Mouse (Mus musculus): ENCODE data around the gene Rbm12.
"Not testable (repeated sequence)": the region's sequence is repeated elsewhere in the genome, so short reads cannot be mapped to it uniquely, and the experiment has no call there.

The Rbm12 gene

GRCm38 (mm10) chr2:156111358-156112079 lies at the start of gene Rbm12, which contains the start of gene Cpne1:
TSS of gene Rbm12 (minus strand) at chr2:156111978.
TSS of gene Cpne1 (minus strand) at chr2:156111965.
- DNase-seq: peak; percentile 88

DNA sequence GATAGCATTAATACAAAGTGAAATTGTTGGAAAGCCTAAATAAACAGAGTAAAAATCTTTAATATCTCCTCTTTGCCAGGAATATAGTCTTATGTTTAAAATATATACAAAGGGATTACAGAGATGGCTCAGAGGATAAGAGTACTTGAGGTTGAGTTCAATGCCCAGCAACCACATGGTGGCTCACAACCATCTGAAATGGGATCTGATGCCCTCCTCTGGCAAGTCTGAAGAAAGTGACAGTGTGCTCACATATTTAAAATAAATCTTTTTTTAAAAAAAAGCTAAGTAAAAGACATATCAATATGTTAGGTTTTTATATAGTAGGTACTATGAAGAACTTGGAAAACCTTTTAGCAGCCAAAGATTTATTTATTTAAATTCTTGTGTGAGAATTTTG lies 39.8 kb upstream of the Rbm12 start:
- DNase-seq: no peak

DNA sequence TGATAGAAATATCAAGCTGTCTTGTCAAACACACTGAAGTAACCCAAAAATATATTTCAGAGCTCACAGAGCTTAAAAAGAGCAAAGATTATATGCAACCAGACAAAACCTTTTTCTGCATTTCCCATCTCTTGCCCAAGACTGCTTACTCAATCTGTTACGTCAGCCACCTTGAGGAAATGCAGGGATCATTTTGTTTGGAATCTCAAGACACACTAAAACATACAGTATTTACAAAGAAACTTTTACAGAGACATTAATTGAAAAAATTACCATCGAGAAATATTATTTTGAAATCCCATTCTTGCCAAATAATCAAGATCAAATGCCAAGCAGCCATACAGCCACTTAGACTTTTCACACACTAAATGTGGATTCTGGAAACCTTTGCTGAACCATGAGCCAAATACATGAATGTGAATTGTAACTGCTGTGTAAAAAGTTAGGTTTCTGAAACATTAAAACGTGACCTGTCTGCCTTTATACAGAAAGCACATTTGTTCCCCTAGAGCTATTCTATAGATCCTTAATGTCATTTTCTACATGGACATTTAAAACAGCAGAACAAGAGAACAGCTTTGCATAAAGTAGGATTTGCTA lies 35.6 kb upstream of the Rbm12 start:
- DNase-seq: no peak

- DNase-seq: no peak
Observed at GRCm38 (mm10) chr2:156146272-156146989, 34.7 kb upstream of the Rbm12 start.

DNA sequence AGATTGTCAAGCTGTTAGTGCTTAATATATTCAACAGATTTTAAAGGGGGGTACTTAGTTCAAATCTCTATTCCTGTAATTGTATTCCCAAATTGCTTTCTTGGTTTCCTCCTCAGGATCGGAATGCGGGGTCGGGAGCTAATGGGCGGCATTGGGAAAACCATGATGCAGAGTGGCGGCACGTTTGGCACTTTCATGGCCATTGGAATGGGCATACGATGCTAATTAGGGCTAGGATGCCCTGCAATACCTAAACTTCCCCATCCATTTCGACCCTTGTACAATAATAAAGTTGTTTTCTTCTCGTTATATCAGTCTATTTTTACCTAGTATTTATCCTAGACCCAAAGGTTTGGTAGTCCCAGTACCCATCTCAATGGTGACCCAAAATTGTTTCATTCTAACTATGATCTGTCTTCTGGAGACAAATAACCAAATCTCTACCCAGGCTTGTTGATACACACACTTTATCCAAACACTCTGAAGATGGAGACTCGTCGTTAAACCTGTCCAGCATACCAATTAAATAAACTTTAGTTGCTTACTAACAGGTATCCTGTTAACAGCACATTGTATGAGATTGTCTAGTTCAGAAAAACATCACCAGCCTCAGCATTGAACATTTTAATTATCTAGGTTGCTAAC lies 33.8 kb upstream of the Rbm12 start:
- no peak for DNase-seq

- peak; percentile 84 for DNase-seq
Observed at GRCm38 (mm10) chr2:156143953-156144724, 32.4 kb upstream of the Rbm12 start, which contains the start of the genes Romo1 and Nfs1. TSS of gene Romo1 (plus strand) at chr2:156144039. TSS of gene Nfs1 (minus strand) at chr2:156144186.

DNA sequence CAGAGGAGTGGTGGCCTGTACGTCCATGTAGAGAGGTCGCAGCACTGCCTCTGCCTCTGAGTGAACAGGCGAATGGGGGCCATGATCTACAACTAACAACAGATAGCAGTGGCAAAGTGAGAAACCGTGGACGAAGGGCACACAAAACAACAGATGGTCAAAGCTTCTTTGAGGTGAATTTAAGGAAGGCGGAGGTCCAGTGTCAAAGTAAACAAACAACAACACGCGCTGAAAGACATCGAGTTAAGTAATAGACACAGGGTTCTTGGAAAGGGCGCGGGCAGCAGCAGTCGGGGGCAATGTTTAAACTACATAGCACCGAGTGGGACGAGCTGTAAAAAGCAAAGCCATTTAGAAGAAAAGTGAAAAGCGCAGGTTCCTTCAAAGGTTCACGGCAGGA lies 31.6 kb upstream of the Rbm12 start:
- peak; percentile 24 for DNase-seq

GRCm38 (mm10) chr2:156142820-156143219 lies 31.0 kb upstream of the Rbm12 start:
- DNase-seq: no peak

- DNase-seq: no peak
Observed at GRCm38 (mm10) chr2:156135695-156136094, 23.9 kb upstream of the Rbm12 start.

- DNase-seq: no peak
Observed at GRCm38 (mm10) chr2:156134161-156134560, 22.4 kb upstream of the Rbm12 start.

DNA sequence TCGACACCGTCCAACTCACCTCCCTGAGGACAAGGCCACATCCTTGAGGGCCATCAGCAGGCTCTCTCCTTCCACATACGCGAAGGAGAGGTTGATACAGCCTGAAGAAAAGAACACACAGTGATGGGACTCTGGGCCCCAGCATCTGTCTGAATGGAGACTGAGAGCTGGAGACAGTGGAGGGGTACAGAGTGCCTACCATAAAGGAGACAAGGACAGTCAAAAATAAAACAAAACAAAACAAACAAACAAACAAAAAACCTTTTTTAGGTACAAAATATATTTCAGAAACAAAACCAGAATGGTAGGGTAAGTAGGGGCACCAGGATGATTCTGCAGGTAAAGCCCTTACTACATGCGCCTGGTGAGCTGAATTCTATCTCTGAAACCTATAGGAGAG lies 15.2 kb upstream of the Rbm12 start, which contains the start of gene Gm28036:
Gene Gm28036 (minus strand): TSS at position 101 of the 400 bp plus-strand sequence.
- DNase-seq: no peak

- DNase-seq: no peak
Observed at GRCm38 (mm10) chr2:156123731-156124130, 12.0 kb upstream of the Rbm12 start.

- DNase-seq: no peak
Observed at GRCm38 (mm10) chr2:156119566-156119965, 7.8 kb upstream of the Rbm12 start.

GRCm38 (mm10) chr2:156112080-156112423 lies 274 bp upstream of the Rbm12 start:
- not testable (repeated sequence) for DNase-seq

- DNase-seq: peak; percentile 26
Observed at GRCm38 (mm10) chr2:156110627-156111357, 986 bp downstream of the Rbm12 start.

GRCm38 (mm10) chr2:156091926-156092325 lies 19.9 kb downstream of the Rbm12 start:
- DNase-seq: no peak

DNA sequence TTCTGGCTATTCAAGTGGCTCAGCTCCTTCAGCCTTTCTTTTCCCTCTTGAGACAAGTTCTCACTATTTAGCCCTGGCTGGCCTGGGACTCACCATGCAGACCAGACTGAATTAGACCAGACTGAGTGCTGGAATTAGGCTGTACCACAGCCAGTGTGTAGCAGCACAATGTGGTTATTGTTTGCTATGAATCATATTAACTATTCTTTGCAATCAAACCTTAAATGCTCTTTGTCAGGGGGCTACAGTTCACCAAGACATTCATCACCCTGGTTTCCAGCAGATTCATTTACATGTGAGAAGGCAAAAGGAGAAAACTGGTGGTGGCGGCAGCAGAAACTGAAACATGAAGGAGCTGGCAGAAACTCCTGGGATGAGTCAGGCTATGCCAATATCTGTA lies 22.0 kb downstream of the Rbm12 start:
- no peak for DNase-seq

DNA sequence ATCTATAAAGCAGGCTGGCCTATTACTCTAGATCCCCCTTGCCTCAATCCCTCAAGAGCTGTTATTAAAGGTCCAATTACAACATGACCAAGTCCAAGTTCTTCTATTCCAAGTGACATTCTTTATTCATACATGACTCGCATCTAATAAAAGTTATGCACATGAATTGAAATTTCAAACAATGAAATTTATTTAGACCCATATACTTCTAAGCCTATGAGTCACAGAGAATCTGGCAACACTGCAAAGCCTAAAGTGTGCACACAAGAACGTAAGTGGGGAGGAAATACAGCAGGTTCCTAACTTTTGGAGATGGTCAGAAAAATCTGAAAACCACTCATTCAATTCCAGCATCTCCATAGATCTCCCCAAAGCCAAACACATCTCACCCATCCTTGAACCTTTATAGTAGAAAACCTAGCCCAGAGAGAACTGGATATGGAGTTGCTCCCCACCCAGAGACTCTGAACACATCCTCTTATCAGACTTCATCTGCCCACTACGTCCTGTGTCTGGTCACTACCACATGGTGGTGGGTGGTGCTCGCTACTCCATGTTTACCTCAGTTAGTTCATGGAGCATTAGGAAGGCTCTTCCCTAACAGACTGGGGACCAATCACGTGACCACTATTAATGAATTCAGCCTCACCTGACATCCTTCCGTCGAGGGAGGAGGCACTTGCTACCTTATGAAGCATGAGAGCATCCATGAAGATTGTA lies 24.2 kb downstream of the Rbm12 start:
- no peak for DNase-seq

- no peak for DNase-seq
Observed at GRCm38 (mm10) chr2:156084541-156084940, 27.2 kb downstream of the Rbm12 start.

DNA sequence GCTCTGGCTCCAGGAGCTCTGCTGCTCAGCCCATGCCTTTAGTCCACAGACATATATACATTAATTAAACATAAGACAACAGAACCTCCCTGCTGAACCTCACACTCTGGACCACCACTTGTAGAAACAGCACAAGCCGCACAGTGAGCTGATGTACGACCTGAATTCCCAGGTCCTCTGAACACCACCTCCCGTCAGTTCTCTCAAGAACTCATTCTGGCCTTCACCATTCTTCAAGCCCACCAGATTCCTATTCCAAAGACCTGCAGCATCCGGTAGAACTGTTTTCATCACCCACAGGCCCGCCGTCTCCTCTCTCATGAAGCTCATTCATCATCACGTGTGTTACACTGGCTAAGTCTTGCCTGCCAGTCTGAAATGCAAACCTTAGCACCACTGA lies 31.4 kb downstream of the Rbm12 start:
- DNase-seq: no peak

DNA sequence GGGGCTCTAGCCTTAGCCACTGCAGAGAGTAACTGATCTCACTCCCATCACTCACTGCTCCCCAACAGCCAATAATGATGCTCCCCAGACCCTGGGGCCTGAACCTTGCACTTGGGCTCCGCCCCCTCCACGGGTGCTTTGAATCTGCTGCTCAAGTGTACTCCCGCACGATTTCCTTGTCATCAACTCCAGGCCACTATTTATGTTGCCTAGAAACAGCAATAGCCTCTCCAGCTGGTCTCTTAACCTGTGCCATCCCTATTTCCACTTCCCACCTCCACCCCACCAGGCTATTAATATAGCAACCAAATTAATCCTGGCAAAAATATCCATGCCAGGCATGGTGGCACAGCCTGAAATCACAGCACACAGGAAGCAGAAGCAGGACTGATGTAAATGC lies 32.1 kb downstream of the Rbm12 start:
- DNase-seq: peak; percentile 67
